Mouse (Mus musculus) ovary, postnatal 14 days (tissue): ENCODE data around the gene Aco1.
"Not testable (repeated sequence)": the region's sequence is repeated elsewhere in the genome, so short reads cannot be mapped to it uniquely, and the experiment has no call there.

Experiments used
- DNase-seq: peaks from one replicate; pipeline ENCODE4 v3.0.0; 2022; ENCODE audit warnings: low spot score

Gene Aco1

DNA sequence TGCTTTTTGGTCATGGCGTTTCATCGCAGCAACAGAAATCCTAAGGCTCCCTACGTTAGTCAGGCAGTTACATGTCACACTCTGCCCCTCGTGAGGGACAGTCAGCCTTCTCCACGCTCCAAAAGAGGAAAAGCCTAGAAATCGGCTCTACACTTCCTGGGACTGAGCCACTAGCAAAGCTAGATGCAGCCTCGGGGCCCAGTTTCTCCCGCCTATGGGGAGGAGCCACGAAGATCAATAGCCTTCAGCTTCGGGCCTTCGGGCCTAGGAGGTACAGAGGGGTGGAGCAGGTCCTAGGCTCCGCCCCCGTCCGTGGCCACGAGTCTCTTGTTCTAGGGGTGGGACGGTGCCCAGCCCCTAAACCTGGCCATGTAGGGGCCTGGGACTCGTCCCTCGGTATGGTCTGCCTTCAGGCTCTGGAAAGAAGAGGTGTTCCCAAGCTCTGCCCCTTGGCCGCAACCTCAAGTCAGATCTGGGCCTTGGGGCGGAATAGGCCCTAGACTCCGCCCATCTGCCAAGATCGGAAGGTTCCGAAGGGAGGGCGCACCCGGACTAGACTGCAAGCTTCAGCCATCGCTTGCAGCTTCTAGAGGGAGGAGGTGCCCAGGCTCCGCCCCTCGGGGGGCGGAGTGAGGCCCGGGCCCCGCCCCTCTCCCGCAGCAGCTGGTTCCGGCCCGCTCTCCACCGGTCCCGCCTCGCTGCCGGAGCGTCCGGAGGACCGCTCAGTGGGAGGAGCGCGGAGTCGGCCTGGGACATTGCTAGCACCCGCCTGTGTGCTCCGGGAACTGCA lies at the start of gene Aco1:
Gene Aco1, plus strand, starts transcription at position 339 of the 790 bp plus-strand sequence.
- DNase-seq = peak; percentile 92

DNA sequence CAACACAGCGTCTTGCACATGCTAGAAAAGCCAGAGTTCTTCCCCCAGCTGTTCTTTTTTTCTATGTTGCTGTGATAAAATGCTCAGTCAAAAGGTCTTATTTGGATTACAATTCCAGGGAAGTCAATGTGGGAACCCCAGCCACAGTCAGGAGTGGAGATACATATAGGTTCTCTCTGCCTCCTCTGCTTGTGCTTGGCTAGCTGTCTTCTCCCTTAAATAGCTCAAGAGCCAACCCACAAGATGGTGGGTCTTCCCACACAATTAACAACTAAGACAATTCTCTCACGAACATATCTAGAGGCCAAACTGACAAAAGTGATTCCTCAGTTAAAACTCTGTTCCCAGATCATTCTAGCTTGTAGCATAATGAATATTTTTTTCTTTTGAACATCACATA lies 47.9 kb upstream of the Aco1 start:
- no peak for DNase-seq

DNA sequence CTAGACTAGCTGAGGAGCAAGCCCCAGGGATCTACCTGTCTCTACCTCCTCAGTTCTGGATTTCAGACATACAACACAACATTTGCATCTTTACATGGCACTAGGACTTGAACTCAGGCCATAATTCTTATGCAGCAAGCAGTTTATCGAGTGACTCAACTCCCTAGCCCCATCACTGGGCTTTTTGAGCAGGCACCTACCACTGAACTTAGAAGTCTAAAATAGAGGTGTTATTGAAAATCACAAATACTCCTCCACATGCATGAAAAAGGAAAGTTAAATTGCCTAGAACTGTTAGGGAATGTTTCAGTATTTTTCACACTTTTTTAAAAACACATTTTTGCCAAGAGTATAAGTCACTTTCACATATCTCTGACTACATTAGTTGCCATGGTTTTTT lies 39.9 kb upstream of the Aco1 start:
- DNase-seq = no peak

DNA sequence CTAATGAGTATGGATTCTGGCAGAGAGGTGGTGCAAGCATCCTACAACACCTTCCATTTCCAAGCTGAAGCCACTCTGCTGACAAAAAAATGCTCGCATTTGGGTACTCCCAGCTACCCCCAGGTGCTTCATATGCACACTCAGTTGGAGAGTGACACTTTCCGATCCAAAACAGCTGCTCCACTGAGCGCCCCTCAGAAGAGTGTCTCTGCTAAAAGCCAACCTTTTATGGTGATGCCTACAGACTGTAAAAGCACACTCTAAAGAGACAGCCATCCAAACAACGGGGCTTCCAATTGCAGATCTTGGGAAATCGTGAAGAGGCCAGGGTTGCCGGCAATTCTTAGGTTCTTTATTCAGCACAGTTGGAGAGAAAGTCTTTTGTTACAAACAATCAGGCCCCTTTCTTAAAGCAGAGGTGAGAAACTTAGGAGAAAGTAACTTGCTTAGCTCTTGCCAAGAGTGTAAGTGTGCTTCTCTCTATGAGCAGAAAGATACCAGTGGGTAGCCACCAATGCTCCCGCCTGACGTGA lies 36.8 kb upstream of the Aco1 start:
- DNase-seq = no peak

DNA sequence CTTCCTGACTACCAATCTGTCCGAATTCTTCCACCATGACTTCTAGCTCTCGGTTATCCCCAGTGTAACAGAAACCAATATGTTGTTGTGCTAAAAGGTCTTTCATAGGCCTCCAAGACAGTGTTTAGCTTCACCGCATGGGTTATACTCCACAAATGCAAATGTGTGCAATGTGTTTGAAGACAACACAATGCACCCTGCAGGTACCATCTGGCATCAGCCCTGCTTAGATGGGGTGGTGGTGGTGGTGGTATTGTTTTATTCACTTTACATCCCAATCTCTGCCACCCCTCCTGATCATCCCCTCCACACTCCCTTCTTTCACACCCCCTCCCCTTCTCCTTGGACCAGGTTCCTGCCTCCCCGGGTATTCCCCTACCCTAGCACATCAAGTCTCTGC lies 34.9 kb upstream of the Aco1 start:
- DNase-seq = no peak

DNA sequence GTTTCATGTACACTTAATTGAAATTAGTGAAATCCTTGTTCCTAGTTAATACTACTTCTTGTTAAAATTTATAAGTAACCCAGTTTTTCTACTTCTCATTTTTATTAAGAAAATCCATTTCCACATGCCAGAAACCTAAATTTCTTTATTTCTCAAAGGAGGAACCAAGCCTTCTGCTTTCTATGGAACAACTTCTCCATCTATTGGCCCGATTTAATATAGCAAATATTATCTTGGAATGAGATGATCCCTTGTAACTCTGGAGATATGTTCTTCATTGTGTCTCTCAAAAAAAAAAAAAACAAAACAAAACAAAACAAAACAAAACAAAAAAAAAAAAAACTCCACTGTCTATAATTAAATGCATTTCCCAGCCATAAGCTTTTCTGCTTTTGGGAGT lies 29.7 kb upstream of the Aco1 start:
- DNase-seq = no peak

DNA sequence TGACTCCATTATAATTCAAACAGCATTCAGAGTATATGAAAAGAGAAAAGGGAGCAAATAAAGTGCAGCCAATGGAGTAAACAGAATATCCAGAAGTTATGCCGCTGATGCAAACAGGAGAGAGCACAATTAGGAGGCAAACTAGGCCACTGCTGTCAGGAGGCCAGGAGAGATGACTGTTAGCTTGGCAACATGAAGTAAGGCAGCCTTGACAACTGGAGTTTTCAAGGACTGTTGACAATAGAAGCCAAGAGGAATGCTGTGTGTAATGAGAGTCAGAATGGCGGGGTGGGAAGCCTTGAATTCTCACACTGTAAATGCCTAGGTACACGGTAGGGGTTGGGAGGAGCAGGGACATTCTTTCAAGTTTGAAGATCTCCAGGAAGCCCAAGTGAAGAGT lies 21.7 kb upstream of the Aco1 start:
- DNase-seq = no peak

DNA sequence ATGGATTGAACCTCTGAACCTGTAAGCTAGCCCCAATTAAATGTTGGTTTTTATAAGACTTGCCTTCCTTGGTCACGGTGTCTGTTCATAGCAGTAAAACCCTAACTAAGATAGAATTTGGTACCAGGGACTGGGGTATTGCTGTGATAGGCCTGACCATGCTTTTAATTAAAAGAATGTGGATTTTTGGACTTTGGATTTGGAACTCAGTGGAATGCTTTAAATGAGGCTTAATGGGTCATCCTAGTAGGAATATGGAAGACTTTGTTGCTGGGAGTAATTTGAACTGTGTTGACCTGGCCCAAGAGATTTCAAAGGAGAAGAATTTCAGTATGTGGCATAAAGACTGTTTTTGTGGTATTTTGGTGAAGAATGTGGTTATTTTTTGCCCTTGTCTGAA lies 20.6 kb upstream of the Aco1 start:
- DNase-seq = not testable (repeated sequence)

DNA sequence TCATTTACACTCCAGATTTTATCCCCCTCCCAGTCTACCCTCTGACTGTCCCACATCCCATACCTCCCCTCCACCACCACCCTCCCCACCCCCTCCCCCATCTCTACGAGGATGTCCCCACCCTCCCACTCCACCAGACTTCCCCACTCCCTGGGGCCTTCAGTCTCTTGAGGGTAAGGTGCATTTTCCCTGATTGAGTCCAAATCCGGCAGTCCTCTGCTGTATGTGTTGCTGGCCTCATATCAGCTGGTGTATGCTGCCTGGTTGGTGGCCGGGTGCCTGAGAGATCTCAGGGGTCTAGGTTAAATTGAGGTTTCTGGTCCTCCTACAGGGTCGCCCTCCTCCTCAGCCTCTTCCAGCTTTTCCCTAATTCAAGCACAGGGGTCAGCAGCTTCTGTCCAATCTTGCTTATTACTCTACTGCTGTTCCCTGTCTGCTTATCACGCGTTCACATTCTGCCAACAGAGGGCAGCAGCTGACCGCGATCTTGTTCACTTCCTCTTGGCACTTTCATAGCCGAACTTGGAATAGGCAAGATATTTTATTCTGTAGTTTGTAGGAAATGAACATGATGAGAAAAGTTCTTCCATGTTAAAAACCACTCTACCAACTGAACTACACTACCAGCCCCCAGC lies 8.3 kb upstream of the Aco1 start:
- peak; percentile 69 for DNase-seq

DNA sequence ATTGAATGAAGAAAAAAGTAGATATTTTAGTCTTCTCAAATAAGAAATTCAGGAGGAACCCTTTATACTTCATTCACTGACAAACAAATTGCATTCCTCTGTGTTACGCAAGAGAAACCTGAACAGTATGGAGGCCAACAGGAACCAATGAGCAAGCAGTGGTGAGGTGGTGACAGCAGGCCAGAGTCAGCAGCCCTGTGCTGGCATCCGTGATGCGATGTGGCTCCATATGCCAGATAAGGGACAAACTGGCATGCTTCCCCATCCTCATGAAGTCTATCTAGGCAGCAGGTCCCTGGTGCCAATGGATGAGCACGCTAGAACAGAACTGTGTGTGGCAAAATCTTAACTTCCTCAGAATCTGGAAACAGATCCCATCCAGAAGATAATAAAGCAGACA lies 6.4 kb upstream of the Aco1 start:
- no peak for DNase-seq

DNA sequence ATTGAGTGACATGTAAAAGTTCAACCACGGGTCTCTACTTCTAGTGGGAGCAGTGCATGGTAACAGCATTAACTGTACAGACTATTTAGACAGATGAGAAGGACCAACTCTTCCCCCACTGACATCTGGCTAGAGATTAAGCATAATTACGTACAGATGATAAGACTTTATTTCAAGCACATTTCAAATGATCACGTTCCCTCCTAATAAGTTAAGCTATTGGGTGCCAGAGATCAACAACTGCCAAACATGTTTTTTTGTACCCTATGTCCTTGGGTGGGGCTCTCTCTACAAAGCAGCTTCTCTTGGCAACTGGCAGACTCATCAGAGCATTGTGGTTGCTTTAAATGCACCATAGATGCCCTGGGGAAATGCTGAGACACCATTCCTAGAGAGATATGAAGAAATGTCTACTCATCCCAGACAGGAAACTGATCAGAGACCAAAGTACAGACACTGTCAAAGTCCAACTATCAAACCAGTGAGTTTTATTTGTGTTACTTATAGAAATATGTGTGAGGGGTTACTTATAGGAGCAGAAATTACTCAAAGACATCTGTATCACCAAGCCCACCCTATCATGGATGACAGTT lies 3.1 kb upstream of the Aco1 start:
- DNase-seq = no peak

DNA sequence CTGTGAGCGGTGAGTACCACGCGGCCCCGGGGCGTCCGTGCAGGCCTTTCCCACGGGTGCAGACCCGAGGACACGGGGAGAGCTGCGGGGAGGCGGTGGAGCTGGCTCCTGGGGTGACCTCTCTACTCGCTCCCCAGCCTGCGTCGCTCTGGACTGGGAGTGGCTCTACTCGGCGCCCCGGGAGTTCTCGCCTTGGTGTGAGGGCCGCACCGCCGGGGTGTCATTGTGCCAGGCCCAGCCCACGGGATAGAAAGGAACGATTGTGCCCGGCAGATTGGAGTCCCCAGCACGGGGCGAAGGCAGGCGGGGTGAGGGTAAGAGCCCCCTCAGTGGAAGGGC lies 621 bp downstream of the Aco1 start:
- DNase-seq = no peak

DNA sequence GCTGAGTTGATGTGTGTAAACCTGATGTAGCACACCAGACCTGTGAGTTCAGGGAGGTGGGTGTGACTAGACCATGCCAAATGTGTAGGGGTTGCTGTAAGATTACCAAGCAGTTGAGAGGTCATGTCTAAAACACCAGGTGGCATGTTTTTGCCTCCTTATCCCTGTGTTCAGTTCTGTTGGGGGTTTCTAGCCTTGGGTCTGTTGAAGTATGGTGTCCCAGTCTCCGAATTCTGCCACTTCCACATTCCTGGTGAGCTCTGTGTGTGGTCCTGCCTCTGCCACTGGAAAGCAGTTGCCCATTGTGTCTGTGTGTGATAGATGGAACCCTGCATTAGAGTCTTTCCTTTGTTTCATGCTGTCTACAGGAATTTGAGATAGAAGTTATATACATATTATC lies 1.7 kb downstream of the Aco1 start:
- DNase-seq = no peak

DNA sequence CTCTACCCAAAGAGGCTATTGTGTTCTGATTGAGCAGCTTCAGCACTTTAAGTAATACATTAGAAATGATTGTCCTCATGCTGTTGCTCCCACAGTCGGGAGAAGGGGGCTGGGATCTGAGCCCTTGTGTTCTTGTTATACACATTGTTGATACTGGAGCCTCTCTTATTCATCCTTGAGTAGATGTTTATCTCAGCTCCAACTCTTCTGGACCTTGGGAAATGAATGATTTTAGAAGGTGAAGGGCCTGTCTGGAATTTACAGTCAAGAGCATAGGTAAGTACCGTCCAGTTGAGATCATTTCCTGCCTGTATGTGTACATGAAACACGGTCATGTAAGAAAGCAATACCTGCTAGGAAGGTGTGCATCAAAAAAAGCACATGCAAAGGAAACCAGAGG lies 2.1 kb downstream of the Aco1 start:
- DNase-seq = no peak

DNA sequence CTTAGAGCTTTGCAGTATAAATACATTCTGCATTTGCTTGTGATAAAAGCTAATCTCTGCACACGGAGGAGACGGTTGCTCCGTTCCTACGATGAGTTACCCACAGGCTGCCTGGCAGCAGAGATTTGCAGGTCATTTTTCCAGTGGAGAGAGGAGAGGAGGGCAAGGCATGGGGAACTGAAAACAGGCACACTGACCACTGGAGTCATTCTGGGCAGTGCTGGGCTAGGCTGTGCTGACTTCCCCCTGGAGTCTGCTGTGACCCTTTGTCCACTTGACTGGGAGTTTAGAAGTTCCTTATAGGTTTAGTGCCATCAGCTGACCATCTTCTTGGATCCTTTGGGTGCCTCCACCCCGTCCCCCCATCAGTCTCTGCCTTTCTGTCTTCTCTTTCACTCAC lies 5.4 kb downstream of the Aco1 start:
- DNase-seq = no peak

DNA sequence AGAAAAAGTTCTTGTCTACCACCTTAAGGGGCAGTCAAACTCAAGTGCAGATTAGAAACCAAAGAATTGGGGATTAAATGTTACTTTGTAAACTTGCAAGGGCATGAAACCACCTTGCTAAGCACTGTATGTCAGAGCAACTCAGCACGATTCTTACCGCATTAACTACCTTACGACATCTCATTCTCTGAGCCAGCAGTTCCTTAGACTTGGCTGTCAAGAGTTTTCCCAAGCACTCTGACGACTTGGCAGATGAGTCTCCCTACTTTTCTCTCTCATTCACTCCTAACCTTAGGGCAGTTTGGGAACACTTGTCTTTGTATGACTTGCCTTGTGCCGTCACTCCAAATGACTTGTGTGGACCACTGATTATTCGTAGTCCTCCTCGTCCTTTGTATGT lies 7.2 kb downstream of the Aco1 start:
- no peak for DNase-seq

DNA sequence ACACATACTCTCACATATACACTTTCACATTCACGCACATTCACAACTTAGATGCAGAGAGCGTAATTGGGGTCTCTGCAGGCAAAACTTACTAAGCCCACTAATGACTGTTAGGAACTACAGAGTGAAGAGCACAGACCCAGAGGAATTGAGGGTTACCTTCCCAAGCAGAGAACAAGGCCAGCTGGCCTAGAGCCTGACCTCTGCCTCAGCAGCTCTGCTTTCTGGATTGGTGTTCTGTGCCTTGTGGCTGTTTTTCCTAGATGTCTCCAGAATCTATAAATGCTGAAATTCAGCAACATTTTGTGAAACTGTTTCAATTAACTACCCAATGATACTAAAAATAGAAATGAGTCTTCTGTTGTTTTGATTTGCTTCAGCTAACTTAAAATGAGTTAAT lies 9.9 kb downstream of the Aco1 start:
- DNase-seq = no peak

DNA sequence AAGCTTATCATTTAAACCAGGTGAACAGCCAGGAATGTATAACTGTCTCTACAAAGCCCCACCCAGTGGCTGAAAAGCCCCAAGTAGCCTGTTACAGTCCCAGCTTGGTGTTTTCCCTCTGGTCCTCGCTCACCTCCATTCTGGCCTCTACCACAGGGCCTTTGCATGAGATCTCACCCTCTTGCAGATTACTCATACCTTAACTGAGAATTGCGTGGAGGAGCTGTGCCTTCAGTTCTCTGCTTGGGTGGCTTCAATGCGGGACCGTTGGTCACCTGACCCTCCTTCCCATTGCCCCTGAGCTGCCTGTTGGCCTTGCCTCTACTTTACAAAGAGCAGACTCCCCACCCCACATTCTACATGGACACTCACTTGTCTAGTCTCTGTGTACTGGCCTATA lies 10.6 kb downstream of the Aco1 start:
- no peak for DNase-seq

DNA sequence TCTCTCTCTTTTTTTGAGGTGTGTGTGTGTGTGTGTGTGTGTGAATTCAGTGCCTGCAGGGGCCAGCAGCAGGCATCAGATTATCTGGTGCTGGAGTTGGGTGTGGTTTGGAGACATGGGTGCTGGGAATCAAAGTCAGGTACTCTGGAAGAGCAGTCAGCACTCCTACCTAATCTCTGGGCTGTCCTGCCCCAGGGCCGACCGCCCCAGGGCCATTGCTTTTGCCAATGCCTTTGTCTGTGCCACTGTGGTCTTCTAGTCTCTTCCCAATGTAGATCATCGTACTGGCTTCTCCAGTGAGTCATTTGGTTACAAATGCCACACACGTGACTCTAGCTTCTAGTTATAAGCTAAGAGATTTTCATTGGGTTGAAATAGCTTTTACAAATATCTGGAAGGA lies 11.9 kb downstream of the Aco1 start:
- DNase-seq = no peak

DNA sequence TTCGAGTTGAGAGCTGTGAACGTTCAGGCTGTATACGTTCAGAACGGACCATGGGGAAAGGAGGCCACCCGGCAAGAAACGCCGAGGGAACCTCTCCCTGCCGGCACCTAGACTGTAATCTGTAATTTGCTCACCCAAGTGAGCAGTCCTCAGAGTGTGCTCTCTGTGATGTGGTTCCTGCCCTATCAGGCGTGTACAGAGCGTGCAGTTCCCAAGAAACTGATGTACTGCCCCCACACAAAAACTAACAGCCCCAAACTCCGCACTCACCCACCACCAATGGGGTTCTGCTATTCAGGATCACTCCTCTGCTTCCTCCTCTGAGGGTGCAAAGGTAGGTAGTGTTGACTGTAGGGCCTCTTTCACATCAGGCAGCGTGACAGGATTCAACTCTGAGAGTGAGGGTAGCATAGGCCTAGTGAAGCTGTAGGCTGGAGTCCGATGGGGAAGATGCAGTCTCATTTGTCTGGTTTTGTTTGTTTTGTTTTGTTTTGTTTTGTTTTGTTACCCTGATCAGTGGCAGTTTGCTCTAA lies 12.7 kb downstream of the Aco1 start:
- DNase-seq = no peak

DNA sequence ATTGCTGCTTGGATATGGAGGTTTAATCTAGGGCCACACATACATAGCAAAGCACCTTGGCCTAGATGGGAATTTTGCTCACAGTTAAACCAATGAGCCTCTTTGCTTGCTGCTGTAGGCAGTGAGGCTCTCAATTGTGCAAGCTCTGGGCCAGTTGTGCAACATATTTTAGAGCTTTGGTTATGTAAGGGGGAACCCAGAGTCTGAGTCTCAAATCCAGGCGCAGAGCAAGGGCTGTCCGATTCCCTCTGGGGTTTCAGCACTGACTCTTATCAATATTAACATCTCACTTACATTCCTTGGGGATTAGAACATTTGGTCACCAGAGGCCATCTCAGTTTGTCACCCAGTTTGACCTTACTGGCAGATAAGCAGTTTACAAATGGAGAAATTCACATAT lies 13.3 kb downstream of the Aco1 start:
- DNase-seq = no peak

DNA sequence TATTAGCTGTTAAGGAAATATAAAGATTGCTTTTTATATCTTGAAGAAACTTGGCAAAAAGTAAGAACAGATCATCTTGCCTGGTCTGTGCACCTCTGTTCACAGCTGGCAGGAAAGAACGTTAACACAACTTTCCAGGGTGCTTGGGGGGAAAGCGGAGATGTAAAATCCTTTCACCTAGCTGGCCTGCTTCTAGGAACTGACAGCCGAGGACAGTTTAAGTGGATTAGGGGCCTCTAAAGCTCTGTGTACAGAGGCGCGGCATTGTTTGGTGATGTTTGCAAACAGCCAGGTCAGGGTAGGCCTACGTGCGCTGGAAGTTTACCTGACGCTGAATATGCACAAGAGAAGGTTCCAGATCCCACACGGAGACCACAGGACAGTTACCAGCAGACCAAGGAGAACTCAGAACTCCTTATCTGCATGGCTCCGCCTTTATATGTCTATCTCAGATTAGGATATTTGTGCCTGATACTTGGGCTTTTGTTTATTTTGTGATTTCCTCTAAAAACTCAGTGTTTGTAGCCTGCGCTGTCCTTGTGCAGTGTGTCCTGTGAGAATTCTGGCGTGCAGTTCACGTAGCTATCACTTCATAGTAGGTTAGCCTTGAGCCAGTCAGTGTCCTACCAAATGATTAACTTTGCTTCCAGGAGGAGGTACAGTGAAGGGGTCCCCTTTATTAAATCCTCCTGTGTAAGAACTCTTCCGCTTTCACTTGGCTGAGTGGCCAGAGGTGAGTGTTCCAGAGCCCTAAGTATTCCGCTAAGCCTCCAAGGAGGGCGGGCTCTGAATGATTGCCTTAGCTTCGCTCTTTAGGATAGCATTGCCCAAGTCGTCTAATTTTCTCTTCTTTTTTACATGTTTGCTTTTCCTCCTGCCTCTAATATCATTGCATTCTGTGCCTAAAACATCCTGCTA lies 14.0 kb downstream of the Aco1 start:
- DNase-seq = no peak
